Mouse (Mus musculus): ENCODE data around the gene Cacna1c.

Gene Cacna1c

GRCm38 (mm10) chr6:119009526-119009925, 186.7 kb downstream of the Cacna1c start:
- DNase-seq (ENCODE audit: low spot score in 2 of 2), result no peak

- no peak for DNase-seq (ENCODE audit: low spot score in 2 of 2)
These were observed 187.5 kb downstream of the Cacna1c start for GRCm38 (mm10) chr6:119008638-119009166.

GRCm38 (mm10) chr6:119004596-119004995, 191.6 kb downstream of the Cacna1c start:
- no peak for DNase-seq (ENCODE audit: low spot score in 2 of 2)

GRCm38 (mm10) chr6:119001442-119001841, 194.8 kb downstream of the Cacna1c start:
- no peak for DNase-seq (ENCODE audit: low spot score in 2 of 2)

GRCm38 (mm10) chr6:119000255-119000654, 196.0 kb downstream of the Cacna1c start:
- no peak for DNase-seq (ENCODE audit: low spot score in 2 of 2)

GRCm38 (mm10) chr6:118999329-118999875, 196.8 kb downstream of the Cacna1c start:
- DNase-seq (ENCODE audit: low spot score in 2 of 2), result no peak

GRCm38 (mm10) chr6:118997397-118997796, 198.8 kb downstream of the Cacna1c start:
- no peak for DNase-seq (ENCODE audit: low spot score in 2 of 2)

GRCm38 (mm10) chr6:118994272-118995061, 201.8 kb downstream of the Cacna1c start:
- no peak for DNase-seq (ENCODE audit: low spot score in 2 of 2)

- DNase-seq (ENCODE audit: low spot score in 2 of 2), result no peak
These were observed 203.8 kb downstream of the Cacna1c start for GRCm38 (mm10) chr6:118992391-118992790.

- DNase-seq (ENCODE audit: low spot score in 2 of 2), result no peak
These were observed 206.0 kb downstream of the Cacna1c start for GRCm38 (mm10) chr6:118989999-118990776.

- DNase-seq (ENCODE audit: low spot score in 2 of 2), result no peak
These were observed 211.9 kb downstream of the Cacna1c start for GRCm38 (mm10) chr6:118984181-118984901.

- DNase-seq (ENCODE audit: low spot score in 2 of 2), result no peak
These were observed 212.7 kb downstream of the Cacna1c start for GRCm38 (mm10) chr6:118983471-118984040.

- DNase-seq (ENCODE audit: low spot score in 2 of 2), result no peak
These were observed 216.0 kb downstream of the Cacna1c start for GRCm38 (mm10) chr6:118980265-118980664.

- DNase-seq (ENCODE audit: low spot score in 2 of 2), result peak; percentile 40 to 52
These were observed 218.6 kb downstream of the Cacna1c start for GRCm38 (mm10) chr6:118977443-118978271.

- no peak for DNase-seq (ENCODE audit: low spot score in 2 of 2)
These were observed 219.6 kb downstream of the Cacna1c start for GRCm38 (mm10) chr6:118976617-118977016.

- no peak for DNase-seq (ENCODE audit: low spot score in 2 of 2)
These were observed 224.2 kb downstream of the Cacna1c start for GRCm38 (mm10) chr6:118971844-118972531.

GRCm38 (mm10) chr6:118968776-118969175, 227.4 kb downstream of the Cacna1c start:
- DNase-seq (ENCODE audit: low spot score in 2 of 2), result no peak

GRCm38 (mm10) chr6:118966904-118967303, 229.3 kb downstream of the Cacna1c start:
- no peak for DNase-seq (ENCODE audit: low spot score in 2 of 2)

- DNase-seq (ENCODE audit: low spot score in 2 of 2), result no peak
These were observed 230.6 kb downstream of the Cacna1c start for GRCm38 (mm10) chr6:118965577-118965976.

- DNase-seq (ENCODE audit: low spot score in 2 of 2), result no peak
These were observed 232.4 kb downstream of the Cacna1c start for GRCm38 (mm10) chr6:118963806-118964205.

Data from frontal cortex, postnatal 10 days (tissue).